Mouse (Mus musculus): Measurements from ENCODE around the gene Tut7. TPM values are rescaled to one million over a fixed set of nuclear protein-coding genes. Genes with fewer than 3 reads are reported as not detected.
"Not testable (repeated sequence)": the region's sequence is repeated elsewhere in the genome, so short reads cannot be mapped to it uniquely, and the experiment has no call there.

Tut7 gene
- total and polyA plus RNA-seq, 3 experiments: 47.7 to 135 (median 53.8) TPM

DNA sequence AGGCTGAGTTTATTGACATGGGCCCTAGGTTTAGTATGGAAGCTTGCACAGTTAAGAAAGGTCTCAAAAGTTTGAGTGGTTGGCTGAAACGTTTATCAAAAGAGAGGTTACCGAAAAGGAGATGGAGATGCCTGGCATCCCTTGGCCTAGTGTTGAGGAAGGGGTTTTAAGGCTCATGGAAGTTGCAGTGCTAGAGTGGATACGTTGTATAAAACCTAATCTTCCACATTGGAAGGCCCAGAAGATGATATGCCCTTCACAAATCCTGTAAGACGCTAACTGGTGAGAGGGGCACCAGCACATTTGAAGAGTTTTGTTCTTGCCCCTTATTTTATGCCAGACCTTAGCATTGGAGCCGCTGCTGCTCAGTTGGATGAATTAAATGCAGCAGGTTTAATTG lies 21.0 kb upstream of the Tut7 start:
- no peak overlapping the region for H3K9ac ChIP-seq (ENCODE audit: control insufficient read depth, low read depth, low read length, poor library complexity, severe bottlenecking)
- no peak for DNase-seq (ENCODE audit: low read depth, low spot score)
- no peak overlapping the region for H3K4me3 ChIP-seq (ENCODE audit: control insufficient read depth in 1 of 2, insufficient read depth in 1 of 2, low read depth in 2 of 2, low read length in 2 of 2)
- H3K4me1 ChIP-seq (ENCODE audit: control insufficient read depth in 1 of 2, insufficient read depth in 2 of 2, low read length in 2 of 2): peaks cover 0 to 3% of the 10 kb centered on the region in 2 experiments; a peak in 1 of 4 replicates
- no peak overlapping the region for H3K27ac ChIP-seq (ENCODE audit: control insufficient read depth, low read depth, low read length)
- no peaks in the 10 kb centered on the region for H3K27me3 ChIP-seq (ENCODE audit: control insufficient read depth in 1 of 2, insufficient read depth in 2 of 2, low read length in 2 of 2)
- no peaks in the 10 kb centered on the region for H3K36me3 ChIP-seq (ENCODE audit: control insufficient read depth in 1 of 2, insufficient read depth in 2 of 2, low read length in 2 of 2)
- H3K9me3 ChIP-seq (replicated peaks; ENCODE audit: insufficient read depth, low read length): no peaks in the 10 kb centered on the region
- H3K79me2 ChIP-seq (ENCODE audit: control insufficient read depth, insufficient read depth, low read length, poor library complexity): no peaks in the 10 kb centered on the region
- no peak for TF ChIP-seq ELF1 (IDR thresholded peaks at IDR 0.05; ENCODE audit: low read depth, low read length)
- no peak for TF ChIP-seq EP300 (IDR thresholded peaks at IDR 0.05; ENCODE audit: low read depth in 1 of 2, low read length in 2 of 2)
- TF ChIP-seq CHD2 (IDR thresholded peaks at IDR 0.05; ENCODE audit: low read length): no peak
- TF ChIP-seq ZKSCAN1 (IDR thresholded peaks at IDR 0.05; ENCODE audit: low read depth, low read length): no peak
- no peak for TF ChIP-seq UBTF (IDR thresholded peaks at IDR 0.05; ENCODE audit: borderline replicate concordance, insufficient read depth, low read depth, low read length)

- peak; percentile 87 for DNase-seq (ENCODE audit: low read depth, low spot score)
- TF ChIP-seq MAX (IDR thresholded peaks at IDR 0.05; ENCODE audit: low read length) (0 out of 2 replicates have a peak, but pooled peaks have one; percentile 68), RCOR1 (IDR thresholded peaks at IDR 0.05; ENCODE audit: low read depth, low read length) (no peak), RAD21 (IDR thresholded peaks at IDR 0.05; ENCODE audit: low read depth, low read length) (peak; percentile 89), POLR2AphosphoS2 (IDR thresholded peaks at IDR 0.05; ENCODE audit: low read length) (no peak), TBP (IDR thresholded peaks at IDR 0.05; ENCODE audit: low read depth, low read length) (no peak), ZC3H11A (IDR thresholded peaks at IDR 0.05; ENCODE audit: low read depth, low read length) (peak; percentile 54), MYB (IDR thresholded peaks at IDR 0.05; ENCODE audit: low read depth, low read length) (no peak), ZKSCAN1 (IDR thresholded peaks at IDR 0.05; ENCODE audit: low read depth, low read length) (no peak), ZMIZ1 (IDR thresholded peaks at IDR 0.05; ENCODE audit: low read depth, low read length) (no peak), MYC (IDR thresholded peaks at IDR 0.05; ENCODE audit: low read depth, low read length) (no peak), CTCF (IDR thresholded peaks at IDR 0.05 in 2 of 3, conservative IDR thresholded peaks at IDR 0.05 in 1 of 3; ENCODE audit: control insufficient read depth in 1 of 3, insufficient read depth in 1 of 3, low read depth in 2 of 3, low read length in 3 of 3, poor library complexity in 1 of 3, severe bottlenecking in 1 of 3) (peak; percentile 56 to 92 (median 91)), SMC3 (IDR thresholded peaks at IDR 0.05; ENCODE audit: low read depth, low read length) (peak; percentile 76), GATA1 (IDR thresholded peaks at IDR 0.05; ENCODE audit: low read depth, low read length) (no peak)
- Histone ChIP-seq H3K4me3 (ENCODE audit: control insufficient read depth in 1 of 2, insufficient read depth in 1 of 2, low read depth in 2 of 2, low read length in 2 of 2) (peak overlapping the region; percentile 45 to 71), H3K9me3 (replicated peaks; ENCODE audit: insufficient read depth, low read length) (no peaks in the 10 kb centered on the region), H3K36me3 (ENCODE audit: control insufficient read depth in 1 of 2, insufficient read depth in 2 of 2, low read length in 2 of 2) (peaks cover 0 to 2% of the 10 kb centered on the region in 2 experiments; a peak in 1 of 4 replicates), H3K9ac (ENCODE audit: control insufficient read depth, low read depth, low read length, poor library complexity, severe bottlenecking) (peak overlapping the region; percentile 37), H3K4me1 (ENCODE audit: control insufficient read depth in 1 of 2, insufficient read depth in 2 of 2, low read length in 2 of 2) (peaks cover 0 to 3% of the 10 kb centered on the region in 2 experiments; a peak in 1 of 4 replicates), H3K27me3 (ENCODE audit: control insufficient read depth in 1 of 2, insufficient read depth in 2 of 2, low read length in 2 of 2) (no peaks in the 10 kb centered on the region), H3K27ac (ENCODE audit: control insufficient read depth, low read depth, low read length) (no peak overlapping the region), H3K79me2 (ENCODE audit: control insufficient read depth, insufficient read depth, low read length, poor library complexity) (no peaks in the 10 kb centered on the region)
These were observed 19.6 kb upstream of the Tut7 start for GRCm38 (mm10) chr13:59842226-59843210.

DNA sequence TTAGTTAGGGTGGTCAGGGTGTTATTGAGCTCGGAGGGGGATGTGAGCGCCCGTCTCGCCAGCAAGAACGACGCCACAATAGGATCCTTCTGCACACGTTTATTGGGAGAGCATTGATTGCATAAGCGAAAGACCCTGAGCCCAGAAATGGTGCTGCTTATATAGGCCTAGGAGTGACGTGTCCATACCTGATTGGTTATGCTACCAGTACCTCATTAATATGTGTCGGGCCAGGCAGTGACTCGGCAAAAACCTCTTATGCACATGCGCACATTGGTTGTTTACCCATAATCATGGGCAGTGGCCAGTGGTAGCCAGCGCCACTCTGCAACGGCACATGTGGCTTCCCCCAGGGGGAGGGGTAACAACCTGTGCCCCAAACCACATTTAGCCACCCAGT lies 18.8 kb upstream of the Tut7 start:
- not testable (repeated sequence) for DNase-seq (ENCODE audit: low read depth, low spot score); H3K27ac ChIP-seq (ENCODE audit: control insufficient read depth, low read depth, low read length)

More for the DNA sequence above, 18.8 kb upstream of the Tut7 start:
- not testable (repeated sequence) for H3K9me3 ChIP-seq (replicated peaks; ENCODE audit: insufficient read depth, low read length); H3K9ac ChIP-seq (ENCODE audit: control insufficient read depth, low read depth, low read length, poor library complexity, severe bottlenecking); H3K4me1 ChIP-seq (ENCODE audit: control insufficient read depth in 1 of 2, insufficient read depth in 2 of 2, low read length in 2 of 2); H3K4me3 ChIP-seq (ENCODE audit: control insufficient read depth in 1 of 2, insufficient read depth in 1 of 2, low read depth in 2 of 2, low read length in 2 of 2); H3K79me2 ChIP-seq (ENCODE audit: control insufficient read depth, insufficient read depth, low read length, poor library complexity); H3K36me3 ChIP-seq (ENCODE audit: control insufficient read depth in 1 of 2, insufficient read depth in 2 of 2, low read length in 2 of 2); H3K27me3 ChIP-seq (ENCODE audit: control insufficient read depth in 1 of 2, insufficient read depth in 2 of 2, low read length in 2 of 2)

Data from MEL (cell line).